Mouse (Mus musculus) heart, embryonic 10.5 days (tissue): ENCODE measurements around the gene 9230112D13Rik. TPM values are rescaled to one million over a fixed set of nuclear protein-coding genes. Genes with fewer than 3 reads are reported as not detected.
A peak's percentile ranks its signal among the peaks of the same experiment; 100 is the strongest.

Experiments
- DNase-seq: peaks from one replicate; pipeline ENCODE4 v3.0.0-alpha.2; 2017; ENCODE audit warnings: low spot score
- H3K27ac ChIP-seq: fragments of 300-500 bp; sonication (generic); 2 replicates; pipeline ENCODE4 v1.5.1; 2016; ENCODE audit warnings: mild to moderate bottlenecking
- H3K27me3 ChIP-seq: fragments of 300-500 bp; sonication (generic); 2 replicates; pipeline ENCODE4 v1.6.1; 2016; ENCODE audit warnings: mild to moderate bottlenecking; ENCODE audit not compliant: poor library complexity, insufficient read depth, severe bottlenecking
- H3K36me3 ChIP-seq: fragments of 300-500 bp; sonication (generic); 2 replicates; pipeline ENCODE4 v1.6.1; 2016; ENCODE audit warnings: mild to moderate bottlenecking, moderate library complexity
- H3K4me1 ChIP-seq: fragments of 300-500 bp; sonication (generic); 2 replicates; pipeline ENCODE4 v1.6.1; 2016; ENCODE audit warnings: mild to moderate bottlenecking
- H3K4me3 ChIP-seq: fragments of 300-500 bp; sonication (generic); 2 replicates; pipeline ENCODE4 v1.5.1; 2016; ENCODE audit warnings: mild to moderate bottlenecking, moderate library complexity
- H3K9me3 ChIP-seq: fragments of 300-500 bp; sonication (generic); 2 replicates; pipeline ENCODE4 v1.6.1; 2016; ENCODE audit warnings: mild to moderate bottlenecking, moderate library complexity
- WGBS: fragments of 180-500 bp; shearing (Covaris S2); methylation state at CpG from one replicate; pipeline ENCODE4 v1.1.7; 2016; 5-methylcytosine and 5-hydroxymethylcytosine counted together
- polyA plus RNA-seq: library from polyadenylated mRNA; unstranded; fragments of >200 nt; fragmentation: Nextera tagmentation; extraction: Ambion mirVana; gene quantifications from 2 replicates; pipeline ENCODE4 v1.2.1, GENCODE M21; 2016

9230112D13Rik gene
- polyA plus RNA-seq, 1 experiment from 2014 or later = not detected

- H3K27ac ChIP-seq = 0 out of 2 replicates have a peak overlapping the region, but pooled peaks have one; percentile 6
- no peaks in the 10 kb centered on the region for H3K27me3 ChIP-seq
- DNase-seq = no peak
- H3K4me3 ChIP-seq = no peak overlapping the region
- no peaks in the 10 kb centered on the region for H3K9me3 ChIP-seq
- WGBS = 47% methylated on average over 6 of the region's 6 CpGs
- H3K36me3 ChIP-seq = no peaks in the 10 kb centered on the region
- H3K4me1 ChIP-seq = peaks cover 36% of the 10 kb centered on the region
Measured at GRCm38 (mm10) chr14:34483469-34484341, 38.9 kb downstream of the 9230112D13Rik start.

GRCm38 (mm10) chr14:34471591-34471990 is 51.0 kb downstream of the 9230112D13Rik start:
- Histone ChIP-seq H3K4me1 (peaks cover 35% of the 10 kb centered on the region), H3K27ac (no peak overlapping the region), H3K4me3 (no peak overlapping the region), H3K9me3 (no peaks in the 10 kb centered on the region), H3K36me3 (no peaks in the 10 kb centered on the region), H3K27me3 (no peaks in the 10 kb centered on the region)
- no peak for DNase-seq

- Histone ChIP-seq H3K9me3 (no peaks in the 10 kb centered on the region), H3K27ac (no peak overlapping the region), H3K4me3 (no peak overlapping the region), H3K27me3 (no peaks in the 10 kb centered on the region), H3K4me1 (peaks cover 10% of the 10 kb centered on the region), H3K36me3 (no peaks in the 10 kb centered on the region)
- 65% methylated on average over 3 of the region's 3 CpGs for WGBS
- DNase-seq = no peak
Measured at GRCm38 (mm10) chr14:34466291-34466690, 56.3 kb downstream of the 9230112D13Rik start.

Other genes starting within 250 kb of the 9230112D13Rik start
- gene Shld2, start 212.3 kb downstream of the 9230112D13Rik start, polyA plus RNA-seq = 9.0 TPM in 2 replicates
- 66.6 and 87.3 TPM in 2 replicates for gene Glud1, start 212.1 kb downstream of the 9230112D13Rik start, polyA plus RNA-seq
- not detected in 2 replicates for gene Fam25c, start 167.4 kb downstream of the 9230112D13Rik start, polyA plus RNA-seq
- gene Sncg, start 148.0 kb downstream of the 9230112D13Rik start, polyA plus RNA-seq = 2.3 and 4.6 TPM in 2 replicates
- gene Mmrn2, start 147.3 kb downstream of the 9230112D13Rik start, polyA plus RNA-seq = 13.9 and 23.7 TPM in 2 replicates
- 48.0 and 48.9 TPM in 2 replicates for gene Bmpr1a, start 19.5 kb downstream of the 9230112D13Rik start, polyA plus RNA-seq
- gene Ldb3, start 65.9 kb upstream of the 9230112D13Rik start, polyA plus RNA-seq = 136 and 219 TPM in 2 replicates
- gene Opn4, start 77.3 kb upstream of the 9230112D13Rik start, polyA plus RNA-seq = 4.1 and 5.9 TPM in 2 replicates
- gene Wapl, start 151.1 kb upstream of the 9230112D13Rik start, polyA plus RNA-seq = 17.5 and 27.1 TPM in 2 replicates